Mouse (Mus musculus): ENCODE data around the gene Arhgef19. TPM values are rescaled to one million over a fixed set of nuclear protein-coding genes. Genes with fewer than 3 reads are reported as not detected.
A peak's percentile ranks its signal among the peaks of the same experiment; 100 is the strongest.

Arhgef19 gene
- polyA plus RNA-seq, 1 experiment, result 10.4 TPM

DNA sequence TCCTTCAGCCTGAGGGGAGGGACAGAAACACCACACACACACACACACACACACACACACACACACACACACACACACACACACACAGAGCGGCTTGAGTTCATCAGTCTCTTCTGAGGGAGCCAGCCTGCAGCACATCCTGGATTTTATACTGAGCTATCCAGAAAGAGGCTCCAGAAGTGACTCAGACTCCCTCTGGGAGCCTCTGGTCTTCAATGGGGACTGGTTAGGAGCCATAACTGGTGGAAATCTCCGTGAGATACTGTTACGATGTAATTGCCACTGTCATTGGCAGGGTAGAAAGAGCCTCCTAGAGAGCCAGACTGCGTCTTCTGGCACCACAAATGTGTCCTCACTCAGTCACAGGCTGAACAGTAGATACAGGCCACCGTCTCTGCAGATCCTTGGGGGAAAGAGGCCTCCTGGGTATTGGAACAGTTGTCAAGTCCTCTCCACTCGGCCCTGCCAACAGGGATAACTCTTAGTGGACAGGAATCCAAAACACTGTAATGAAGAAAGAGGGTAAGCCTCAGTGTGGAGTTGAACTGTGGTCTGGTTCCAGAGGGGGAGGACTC lies 3.7 kb upstream of the Arhgef19 start:
- no peak for DNase-seq (ENCODE audit: extremely low spot score in 1 of 2, low spot score in 1 of 2)

DNA sequence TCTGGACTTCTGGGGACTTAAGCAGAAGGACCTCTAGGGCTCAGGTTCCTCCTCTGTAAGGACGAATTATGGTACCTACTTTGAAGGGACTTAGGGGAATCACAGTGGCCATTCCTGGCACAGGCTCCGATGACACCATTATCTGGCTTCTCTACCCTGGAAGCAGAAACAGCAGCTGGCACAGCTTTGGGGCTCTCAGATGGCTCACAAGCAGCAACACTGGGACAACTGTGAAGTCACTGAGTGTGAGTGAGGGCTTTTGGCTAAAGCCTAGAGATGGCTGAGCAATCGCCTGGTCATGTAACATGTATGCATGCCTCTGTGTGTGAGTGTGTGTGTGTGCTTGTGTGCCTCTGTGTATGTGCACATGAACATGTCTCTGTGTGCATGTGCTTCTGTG lies 2.4 kb upstream of the Arhgef19 start:
- no peak for DNase-seq (ENCODE audit: extremely low spot score in 1 of 2, low spot score in 1 of 2)

GRCm38 (mm10) chr4:141238492-141239387 lies 559 bp upstream of the Arhgef19 start:
- DNase-seq (ENCODE audit: extremely low spot score in 1 of 2, low spot score in 1 of 2), result no peak

DNA sequence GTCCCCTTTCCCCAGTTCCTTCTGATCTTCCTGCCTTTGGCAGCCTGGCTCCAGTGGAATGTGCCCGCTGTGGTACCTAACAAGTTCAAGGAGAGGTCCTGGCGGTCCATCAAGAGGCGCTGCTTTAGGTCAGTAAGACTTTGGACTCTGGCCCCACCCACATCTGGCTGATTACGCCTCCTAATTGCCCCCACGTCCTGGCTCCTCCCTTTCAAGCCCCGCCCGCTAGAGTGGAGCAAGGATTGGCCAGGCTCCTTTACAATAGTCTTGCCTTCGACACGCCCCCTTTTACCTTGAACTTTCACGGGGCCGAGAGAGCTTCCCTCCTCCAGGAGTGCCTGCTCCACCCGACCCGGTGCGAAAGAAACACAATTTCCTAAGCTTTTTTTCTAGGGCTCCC lies 1.3 kb downstream of the Arhgef19 start:
- no peak for DNase-seq (ENCODE audit: extremely low spot score in 1 of 2, low spot score in 1 of 2)

DNA sequence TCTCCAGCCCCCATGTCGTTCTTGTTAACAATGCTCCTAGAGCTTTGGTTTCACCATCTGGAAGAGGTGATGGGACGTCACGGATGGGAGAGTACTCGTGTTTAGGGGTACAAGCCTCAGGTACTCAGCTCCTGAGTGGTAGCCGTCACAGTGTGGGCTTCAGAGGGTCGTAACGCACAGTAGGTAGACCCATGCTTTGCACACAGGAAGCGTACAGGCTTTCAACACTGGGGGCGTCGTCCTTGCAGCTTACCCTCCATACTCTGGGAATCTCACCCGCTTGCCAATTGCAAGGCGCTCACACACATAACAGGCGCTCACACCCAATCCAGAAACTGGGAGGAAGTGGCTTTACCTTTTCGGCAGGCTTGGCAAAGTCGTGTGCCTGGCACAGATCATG lies 2.6 kb downstream of the Arhgef19 start:
- DNase-seq (ENCODE audit: extremely low spot score in 1 of 2, low spot score in 1 of 2), result no peak

DNA sequence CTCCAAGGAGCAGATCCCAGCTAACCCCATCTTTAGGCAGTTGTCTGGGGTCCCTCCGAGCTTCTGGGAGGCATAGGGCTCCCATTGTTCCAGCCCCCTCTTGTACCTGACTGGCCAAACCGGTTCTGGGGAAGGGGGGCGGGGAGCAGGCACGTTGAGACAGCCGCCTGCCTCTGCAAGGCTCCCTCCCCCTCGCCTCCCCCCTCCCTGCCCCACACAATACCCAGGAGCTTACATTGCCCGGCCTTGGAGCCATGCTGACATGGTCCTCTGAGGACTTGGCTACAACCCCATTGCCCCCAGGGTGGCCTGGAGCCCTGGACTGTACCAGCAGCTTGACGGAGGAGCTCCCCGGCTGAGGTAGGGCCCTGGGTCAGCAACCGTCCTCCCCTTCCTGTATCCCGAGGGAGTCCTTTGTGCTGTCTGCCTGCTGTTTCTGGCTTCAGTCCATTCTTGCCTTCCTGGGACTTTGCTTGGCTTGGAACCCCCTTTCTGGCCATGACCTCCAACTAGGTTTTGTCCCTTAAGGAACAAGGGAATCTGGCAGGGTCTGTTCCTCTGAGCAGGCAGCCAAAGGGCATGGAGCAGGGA lies 3.4 kb downstream of the Arhgef19 start:
- DNase-seq (ENCODE audit: extremely low spot score in 1 of 2, low spot score in 1 of 2), result peak; percentile 26 to 38

DNA sequence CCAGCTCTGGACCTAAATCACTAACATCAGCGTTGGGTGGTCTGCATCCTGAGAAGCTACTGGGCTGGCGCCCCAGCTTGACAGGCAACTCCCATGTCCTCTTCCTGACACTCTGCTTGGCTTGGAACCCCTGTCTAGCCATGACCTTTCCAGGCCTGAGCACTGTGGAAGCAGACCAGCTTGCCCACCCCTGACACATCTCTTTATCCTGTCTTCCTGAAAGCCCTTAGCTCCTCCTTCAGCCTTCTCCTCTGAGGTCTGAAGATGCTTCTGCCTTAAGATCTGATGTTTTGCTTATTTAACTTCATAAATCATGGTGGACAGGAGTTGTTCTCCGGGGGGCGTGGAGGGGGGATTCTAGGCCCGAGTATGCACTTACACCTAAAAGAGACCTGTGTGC lies 4.3 kb downstream of the Arhgef19 start:
- no peak for DNase-seq (ENCODE audit: extremely low spot score in 1 of 2, low spot score in 1 of 2)

DNA sequence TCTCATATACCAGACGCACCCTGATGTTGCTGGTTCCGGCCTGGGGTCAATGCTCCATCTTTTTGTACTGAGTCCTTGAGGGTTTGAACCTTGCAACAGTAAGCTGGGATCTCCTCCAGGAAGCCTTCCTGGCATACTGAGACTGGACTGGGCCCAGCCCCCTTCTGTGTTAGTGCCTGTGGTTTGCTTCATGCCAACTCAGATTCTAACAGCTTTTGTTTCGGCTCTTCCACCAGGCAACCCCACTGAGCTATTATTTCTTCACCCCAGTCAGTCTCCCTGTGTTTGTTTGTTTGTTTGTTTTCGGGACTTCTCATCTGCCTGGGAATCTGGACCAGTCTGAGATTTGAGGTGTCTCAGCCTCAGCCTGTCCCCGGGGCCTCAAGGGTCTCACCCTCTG lies 5.1 kb downstream of the Arhgef19 start:
- DNase-seq (ENCODE audit: extremely low spot score in 1 of 2, low spot score in 1 of 2), result peak in 1 of 2 experiments; percentile 45

GRCm38 (mm10) chr4:141244931-141245425 lies 5.7 kb downstream of the Arhgef19 start:
- DNase-seq (ENCODE audit: extremely low spot score in 1 of 2, low spot score in 1 of 2), result peak; percentile 22 to 70

- DNase-seq (ENCODE audit: extremely low spot score in 1 of 2, low spot score in 1 of 2), result no peak
These were observed 7.0 kb downstream of the Arhgef19 start for GRCm38 (mm10) chr4:141246089-141246997.

DNA sequence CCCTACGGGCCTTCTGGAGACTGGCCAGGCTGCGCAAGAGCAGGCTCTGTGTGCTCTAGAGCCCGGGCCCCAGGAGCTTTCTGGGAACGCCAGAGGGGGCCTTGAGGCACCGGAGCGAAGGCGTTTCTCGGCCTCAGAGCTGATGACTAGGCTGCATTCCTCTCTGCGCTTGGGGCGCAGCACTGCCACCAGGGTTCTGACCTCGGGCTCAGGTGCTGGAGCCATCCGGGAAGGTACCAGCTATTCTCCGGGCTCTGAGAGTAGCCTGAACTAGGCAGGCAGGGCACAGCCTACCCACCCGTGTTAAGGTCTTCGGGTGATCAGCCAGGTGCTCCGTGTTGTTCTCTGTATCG lies 7.7 kb downstream of the Arhgef19 start:
- no peak for DNase-seq (ENCODE audit: extremely low spot score in 1 of 2, low spot score in 1 of 2)

DNA sequence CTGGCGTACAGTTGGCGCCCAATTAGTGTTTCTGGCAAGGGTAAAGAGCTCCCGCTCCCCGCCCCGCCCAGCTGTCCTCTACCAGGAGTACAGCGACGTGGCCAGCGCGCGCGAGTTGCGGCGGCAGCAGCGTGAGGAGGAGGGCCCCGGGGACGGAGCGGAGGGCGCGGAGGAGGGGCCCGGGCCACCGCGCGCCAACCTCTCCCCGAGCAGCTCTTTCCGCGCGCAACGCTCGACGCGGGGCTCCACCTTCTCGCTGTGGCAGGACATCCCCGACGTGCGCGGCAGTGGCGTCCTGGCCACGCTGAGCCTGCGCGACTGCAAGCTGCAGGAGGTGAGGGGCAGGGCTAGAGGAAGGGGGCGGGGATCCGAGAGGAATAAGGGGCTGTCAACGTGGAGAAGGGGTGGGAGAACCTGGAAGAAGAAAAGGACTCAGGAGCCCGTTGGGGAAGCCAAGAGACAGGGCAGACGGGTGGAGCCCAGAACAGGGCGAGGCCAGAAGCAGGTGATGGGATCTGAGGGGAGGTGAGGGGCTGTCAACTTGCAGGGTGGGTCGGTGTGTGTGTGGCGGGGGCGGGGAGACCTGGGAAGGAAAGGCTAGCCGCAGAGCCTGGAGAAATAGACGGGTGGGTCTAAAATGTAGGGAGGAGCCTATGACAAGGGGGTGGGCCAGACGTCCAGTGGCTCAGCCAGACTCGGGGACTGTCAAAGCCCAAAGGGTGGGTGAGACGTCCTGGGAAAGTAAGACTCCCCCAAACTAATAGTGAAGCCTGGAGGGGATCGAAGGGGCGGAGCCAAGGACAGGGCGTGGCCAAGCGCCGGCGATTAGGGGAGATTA lies 8.7 kb downstream of the Arhgef19 start:
- no peak for DNase-seq (ENCODE audit: extremely low spot score in 1 of 2, low spot score in 1 of 2)

DNA sequence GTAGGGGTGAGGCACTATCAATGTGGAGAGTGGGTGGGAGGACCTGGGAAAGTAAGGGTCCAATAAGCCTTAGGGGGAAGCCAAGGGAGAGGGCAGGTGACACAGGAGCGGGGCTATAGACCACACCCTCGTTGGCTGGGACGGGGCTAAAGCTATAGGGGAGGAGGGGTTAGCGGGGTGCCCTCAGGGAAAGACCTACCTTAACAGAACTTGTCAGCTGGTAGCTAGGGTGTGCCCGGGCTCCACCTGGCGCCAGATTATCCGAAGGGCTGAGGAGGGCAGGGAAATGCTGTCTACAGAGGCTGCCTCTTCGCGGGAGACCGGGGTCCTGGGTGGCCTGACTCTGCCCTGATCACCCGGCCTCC lies 9.3 kb downstream of the Arhgef19 start:
- no peak for DNase-seq (ENCODE audit: extremely low spot score in 1 of 2, low spot score in 1 of 2)

DNA sequence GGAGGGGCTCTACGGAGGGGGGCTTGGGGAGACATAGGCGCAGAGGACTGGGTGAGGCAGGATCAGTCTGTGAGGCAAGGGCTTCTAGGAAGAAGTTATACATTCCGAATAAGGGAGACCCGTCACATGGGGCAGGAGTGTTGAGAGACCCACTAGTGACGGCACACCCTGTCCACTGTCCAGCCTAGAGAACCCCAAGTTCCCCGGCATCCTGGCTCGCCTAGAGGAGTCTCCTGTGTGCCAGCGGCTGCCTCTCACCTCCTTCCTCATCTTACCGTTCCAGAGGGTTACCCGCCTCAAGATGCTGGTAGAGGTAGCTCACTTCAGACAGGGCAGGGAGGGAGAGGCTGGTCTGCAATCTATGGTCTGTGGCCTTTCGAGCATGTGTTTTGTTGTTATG lies 10.1 kb downstream of the Arhgef19 start:
- DNase-seq (ENCODE audit: extremely low spot score in 1 of 2, low spot score in 1 of 2), result no peak

GRCm38 (mm10) chr4:141251071-141251470 lies 11.8 kb downstream of the Arhgef19 start:
- no peak for DNase-seq (ENCODE audit: extremely low spot score in 1 of 2, low spot score in 1 of 2)

GRCm38 (mm10) chr4:141252641-141253040 lies 13.3 kb downstream of the Arhgef19 start:
- no peak for DNase-seq (ENCODE audit: extremely low spot score in 1 of 2, low spot score in 1 of 2)

DNA sequence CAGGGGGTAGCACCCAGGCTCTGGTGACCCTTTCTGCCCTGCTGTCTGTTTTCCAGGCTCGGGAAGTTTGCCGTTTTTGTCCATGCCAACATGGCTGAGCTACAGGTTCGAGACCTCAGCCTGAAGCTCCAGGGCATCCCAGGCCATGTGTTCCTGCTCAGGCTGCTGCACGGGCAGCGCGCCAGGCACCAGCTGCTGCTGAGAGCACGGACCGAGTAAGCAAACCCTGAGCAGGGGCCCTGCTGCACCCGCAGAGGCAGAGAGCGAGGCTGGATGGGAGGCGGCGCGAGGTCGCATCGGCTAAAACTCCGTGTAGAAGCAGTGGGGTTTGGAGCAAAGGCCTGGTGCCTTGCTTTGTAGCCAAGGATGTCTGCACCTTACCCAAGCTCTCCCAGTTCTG lies 14.9 kb downstream of the Arhgef19 start:
- DNase-seq (ENCODE audit: extremely low spot score in 1 of 2, low spot score in 1 of 2), result no peak

DNA sequence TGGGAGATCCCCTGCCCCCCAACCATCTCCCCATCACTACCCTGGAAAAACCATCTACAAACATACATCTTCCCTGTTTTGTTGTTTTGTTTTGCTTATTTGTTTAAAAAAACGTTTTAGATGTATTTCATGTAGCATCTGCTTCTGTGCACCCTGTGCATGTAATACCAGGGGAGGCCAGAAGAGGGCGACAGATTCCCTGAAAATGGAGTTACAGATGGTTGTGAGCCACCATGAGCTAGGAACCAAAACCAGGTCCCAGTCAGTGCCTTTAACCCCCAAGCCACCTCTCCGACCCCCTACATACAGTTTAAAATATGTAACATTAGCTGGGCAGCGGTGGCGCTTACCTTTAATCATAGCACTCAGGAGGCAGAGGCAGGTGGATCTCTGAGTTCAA lies 18.1 kb downstream of the Arhgef19 start:
- no peak for DNase-seq (ENCODE audit: extremely low spot score in 1 of 2, low spot score in 1 of 2)

GRCm38 (mm10) chr4:141259413-141259812 lies 20.1 kb downstream of the Arhgef19 start:
- no peak for DNase-seq (ENCODE audit: extremely low spot score in 1 of 2, low spot score in 1 of 2)
